Mouse (Mus musculus) liver, embryonic 11.5 days (tissue): ENCODE results near the gene Lsr. TPM values are rescaled to one million over a fixed set of nuclear protein-coding genes. Genes with fewer than 3 reads are reported as not detected.

Experiments used
- ATAC-seq: fragments of 200-750 bp; cut with Nextera tagmentation; replicated peaks from 2 replicates; pipeline ENCODE4 v1.8.0; 2017; ENCODE audit warnings: moderate number of reproducible peaks, mild to moderate bottlenecking, moderate TSS enrichment, moderate library complexity; ENCODE audit not compliant: low FRiP score
- DNase-seq: peaks from one replicate; pipeline ENCODE4 v3.0.0-alpha.2; 2017; ENCODE audit warnings: low spot score
- H3K27ac ChIP-seq: fragments of 300-500 bp; sonication (generic); 2 replicates; pipeline ENCODE4 v1.5.1; 2014; ENCODE audit warnings: mild to moderate bottlenecking, low read depth, low read length, control low read depth
- H3K27me3 ChIP-seq: fragments of 300-500 bp; sonication (generic); replicated peaks from 2 replicates; pipeline ENCODE4 v1.6.1; 2014; ENCODE audit warnings: low read length, mixed read lengths; ENCODE audit not compliant: control insufficient read depth, insufficient read depth
- H3K36me3 ChIP-seq: fragments of 300-500 bp; sonication (generic); 2 replicates; pipeline ENCODE4 v1.6.1; 2014; ENCODE audit warnings: mild to moderate bottlenecking, low read length, moderate library complexity, mixed read lengths; ENCODE audit not compliant: control insufficient read depth, insufficient read depth
- H3K4me1 ChIP-seq: fragments of 300-500 bp; sonication (generic); replicated peaks from 2 replicates; pipeline ENCODE4 v1.6.1; 2014; ENCODE audit warnings: low read length, mixed read lengths; ENCODE audit not compliant: control insufficient read depth, insufficient read depth
- H3K4me2 ChIP-seq: fragments of 300-500 bp; sonication (generic); 2 replicates; pipeline ENCODE4 v1.6.1; 2014; ENCODE audit warnings: mild to moderate bottlenecking, control low read depth, moderate library complexity
- H3K4me3 ChIP-seq: fragments of 300-500 bp; sonication (generic); 2 replicates; pipeline ENCODE4 v1.5.1; 2014; ENCODE audit warnings: low read depth, low read length, control low read depth
- H3K9ac ChIP-seq: fragments of 300-500 bp; sonication (generic); 2 replicates; pipeline ENCODE4 v1.6.1; 2014; ENCODE audit warnings: low read depth, low read length, control low read depth
- H3K9me3 ChIP-seq: fragments of 300-500 bp; sonication (generic); 2 replicates; pipeline ENCODE4 v1.6.1; 2016; ENCODE audit warnings: low read length, inconsistent platforms, mixed read lengths; ENCODE audit not compliant: control insufficient read depth
- WGBS: fragments of 180-500 bp; shearing (Covaris S2); extraction: QIAGEN DNeasy Blood & Tissue Kit; methylation state at CpG from one replicate; pipeline ENCODE4 v1.1.7; 2014; 5-methylcytosine and 5-hydroxymethylcytosine counted together
- polyA plus RNA-seq: library from polyadenylated mRNA; unstranded; fragments of >200 nt; fragmentation: Nextera tagmentation; extraction: Ambion mirVana; gene quantifications from 2 replicates; pipeline ENCODE4 v1.2.1, GENCODE M21; 2014

Lsr gene
- polyA plus RNA-seq, 1 experiment from 2014 or later, result 43.0 TPM

GRCm38 (mm10) chr7:30958109-30958865 lies 15.0 kb downstream of the Lsr start:
- H3K9me3 ChIP-seq, result no peaks in the 10 kb centered on the region
- H3K36me3 ChIP-seq, result peaks cover 16% of the 10 kb centered on the region
- WGBS, result 77% methylated on average over 28 of the region's 28 CpGs
- no peak for DNase-seq
- H3K4me1 ChIP-seq, result peaks cover 19% of the 10 kb centered on the region
- peak overlapping the region; percentile 97 for H3K9ac ChIP-seq
- peak overlapping the region; percentile 91 for H3K4me2 ChIP-seq
- peak overlapping the region; percentile 88 for H3K4me3 ChIP-seq
- ATAC-seq, result no peak
- no peaks in the 10 kb centered on the region for H3K27me3 ChIP-seq
- H3K27ac ChIP-seq, result peak overlapping the region; percentile 87

- no peaks in the 10 kb centered on the region for H3K9me3 ChIP-seq
- H3K27me3 ChIP-seq, result no peaks in the 10 kb centered on the region
- H3K4me3 ChIP-seq, result peak overlapping the region; percentile 88
- H3K9ac ChIP-seq, result peak overlapping the region; percentile 97
- H3K27ac ChIP-seq, result peak overlapping the region; percentile 87
- H3K4me1 ChIP-seq, result peaks cover 19% of the 10 kb centered on the region
- ATAC-seq (peak; percentile 76), DNase-seq (peak; percentile 90)
- H3K4me2 ChIP-seq, result peak overlapping the region; percentile 91
- under 1% methylated on average over 43 of the region's 43 CpGs for WGBS
- H3K36me3 ChIP-seq, result peaks cover 16% of the 10 kb centered on the region
Observed at GRCm38 (mm10) chr7:30957367-30957783, 15.9 kb downstream of the Lsr start.

DNA sequence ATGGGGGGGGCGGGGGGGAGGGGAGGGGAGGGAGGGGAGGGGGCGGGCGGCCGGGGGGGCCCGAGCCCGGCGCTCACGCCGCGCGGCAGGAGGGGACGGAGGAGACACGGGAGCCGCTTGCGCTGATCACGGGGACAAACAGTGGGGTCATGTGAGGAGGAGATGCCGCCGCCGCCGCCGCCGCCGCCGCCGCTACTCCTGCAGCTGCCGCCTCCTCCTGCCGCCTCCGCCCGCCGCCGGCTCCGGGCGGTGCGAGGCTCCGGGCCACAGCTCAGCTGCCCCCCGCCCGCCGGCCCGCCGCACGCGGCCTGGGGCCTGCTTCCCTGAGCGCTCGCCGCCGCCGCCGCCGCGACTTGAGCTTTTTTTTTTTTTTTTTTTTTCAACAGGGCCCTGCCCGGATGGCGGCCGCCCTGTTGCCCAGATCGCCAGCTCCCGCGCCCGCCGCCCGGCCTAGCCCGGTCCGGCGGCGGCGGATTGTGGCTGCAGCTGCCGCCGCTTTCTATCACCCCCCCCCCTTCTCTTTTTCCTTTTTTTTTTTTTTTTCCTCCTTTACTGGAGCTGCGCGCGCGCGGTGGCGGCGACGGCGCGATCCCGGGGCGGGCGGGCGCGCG lies 16.4 kb downstream of the Lsr start, which contains the start of gene Usf2:
Gene Usf2, minus strand, starts transcription at position 48 of the 611 bp plus-strand sequence.
- Histone ChIP-seq H3K4me2 (peak within 1 kb of the TSS; percentile 91), H3K27me3 (no peaks in the 10 kb centered on the region), H3K4me3 (peak within 1 kb of the TSS; percentile 88), H3K4me1 (peaks cover 19% of the 10 kb centered on the region), H3K9me3 (no peaks in the 10 kb centered on the region), H3K9ac (peak within 1 kb of the TSS; percentile 97), H3K27ac (peak within 1 kb of the TSS; percentile 87), H3K36me3 (peaks cover 16% of the 10 kb centered on the region)
- peak; percentile 82 for DNase-seq
- WGBS, result under 1% methylated on average over 54 of the region's 82 CpGs
- ATAC-seq, result peak; percentile 49

GRCm38 (mm10) chr7:30956357-30956751 lies 16.9 kb downstream of the Lsr start:
- H3K36me3 ChIP-seq, result peaks cover 16% of the 10 kb centered on the region
- ATAC-seq, result peak; percentile 28
- H3K9me3 ChIP-seq, result no peaks in the 10 kb centered on the region
- H3K4me1 ChIP-seq, result peaks cover 19% of the 10 kb centered on the region
- H3K27ac ChIP-seq, result peak overlapping the region; percentile 87
- peak overlapping the region; percentile 97 for H3K9ac ChIP-seq
- WGBS, result 0% methylated on average over 42 of the region's 49 CpGs
- H3K27me3 ChIP-seq, result no peaks in the 10 kb centered on the region
- peak overlapping the region; percentile 91 for H3K4me2 ChIP-seq
- no peak for DNase-seq
- H3K4me3 ChIP-seq, result peak overlapping the region; percentile 88

- Histone ChIP-seq H3K4me2 (peak overlapping the region; percentile 91), H3K9ac (peak overlapping the region; percentile 97), H3K27me3 (no peaks in the 10 kb centered on the region), H3K9me3 (no peaks in the 10 kb centered on the region), H3K4me3 (peak overlapping the region; percentile 88), H3K36me3 (peaks cover 18% of the 10 kb centered on the region), H3K4me1 (peaks cover 19% of the 10 kb centered on the region), H3K27ac (peak overlapping the region; percentile 87)
- ATAC-seq, result peak; percentile 71
- peak; percentile 86 for DNase-seq
- WGBS, result under 1% methylated on average over 64 of the region's 64 CpGs
Observed at GRCm38 (mm10) chr7:30955584-30956356, 17.5 kb downstream of the Lsr start.

DNA sequence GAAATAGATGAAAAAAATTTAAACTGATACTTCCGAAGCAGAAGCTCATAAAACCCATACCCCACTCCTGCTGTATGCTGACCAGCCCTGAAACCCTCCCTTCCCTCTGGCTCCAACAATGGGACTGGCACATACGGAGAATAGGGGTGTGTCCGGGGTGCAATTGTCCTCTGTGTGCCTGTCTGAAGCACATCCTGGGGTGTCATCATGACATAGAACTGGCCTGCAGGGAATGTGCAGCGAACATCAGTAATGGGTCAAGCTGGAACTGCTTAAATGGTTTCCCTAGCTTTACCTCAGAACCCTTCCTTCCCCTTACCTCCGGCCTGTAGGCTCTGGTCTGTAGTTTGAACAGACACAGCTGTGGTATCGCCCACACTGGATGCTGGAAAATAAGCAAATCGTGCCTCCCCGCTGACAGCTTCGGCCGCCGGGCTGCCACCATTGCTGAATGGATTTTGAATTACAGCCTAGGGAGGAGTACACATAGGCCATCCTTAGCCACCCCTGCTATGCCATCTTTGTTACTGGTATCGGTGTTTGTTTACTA lies 18.2 kb downstream of the Lsr start:
- Histone ChIP-seq H3K27me3 (no peaks in the 10 kb centered on the region), H3K27ac (no peak overlapping the region), H3K36me3 (peaks cover 22% of the 10 kb centered on the region), H3K4me2 (peak overlapping the region; percentile 91), H3K9me3 (no peaks in the 10 kb centered on the region), H3K9ac (peak overlapping the region; percentile 97; the same call in 1 of the 2 replicates), H3K4me3 (peak overlapping the region; percentile 88), H3K4me1 (peaks cover 19% of the 10 kb centered on the region)
- ATAC-seq (no peak), DNase-seq (no peak)
- WGBS, result 90% methylated on average over 12 of the region's 12 CpGs

DNA sequence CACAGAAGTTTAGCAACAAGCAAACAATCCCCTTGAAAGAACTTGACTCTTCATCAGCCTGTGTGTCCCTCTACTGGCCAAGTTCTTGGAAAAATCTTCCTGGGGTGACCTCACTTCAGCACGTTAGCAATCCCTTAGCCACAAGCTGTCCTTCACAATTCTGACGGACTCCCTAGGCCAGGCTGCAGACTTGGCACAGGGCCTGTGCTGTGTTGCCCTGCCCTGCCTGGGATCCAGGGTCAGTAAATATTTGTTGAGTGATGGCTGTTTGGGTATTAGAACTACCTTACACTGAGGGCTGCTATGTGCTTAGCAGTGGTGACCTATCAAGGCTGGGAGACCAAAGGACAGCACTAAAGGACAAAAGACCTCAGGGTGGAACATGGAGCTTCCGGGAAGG lies 19.2 kb downstream of the Lsr start:
- H3K9me3 ChIP-seq, result no peaks in the 10 kb centered on the region
- H3K4me3 ChIP-seq, result no peak overlapping the region
- H3K4me1 ChIP-seq, result peaks cover 19% of the 10 kb centered on the region
- peaks cover 24% of the 10 kb centered on the region for H3K36me3 ChIP-seq
- H3K27me3 ChIP-seq, result no peaks in the 10 kb centered on the region
- no peak overlapping the region for H3K9ac ChIP-seq
- no peak overlapping the region for H3K4me2 ChIP-seq
- WGBS, result 71% methylated on average over 3 of the region's 3 CpGs
- H3K27ac ChIP-seq, result no peak overlapping the region
- ATAC-seq (no peak), DNase-seq (no peak)

- H3K4me3 ChIP-seq, result no peak overlapping the region
- H3K27me3 ChIP-seq, result no peaks in the 10 kb centered on the region
- H3K36me3 ChIP-seq, result peaks cover 26% of the 10 kb centered on the region
- H3K9ac ChIP-seq, result no peak overlapping the region
- 75% methylated on average over 6 of the region's 6 CpGs for WGBS
- DNase-seq (no peak), ATAC-seq (no peak)
- H3K4me1 ChIP-seq, result peaks cover 18% of the 10 kb centered on the region
- H3K9me3 ChIP-seq, result no peaks in the 10 kb centered on the region
- no peak overlapping the region for H3K4me2 ChIP-seq
- H3K27ac ChIP-seq, result no peak overlapping the region
Observed at GRCm38 (mm10) chr7:30953459-30953858, 19.8 kb downstream of the Lsr start.
